Mouse (Mus musculus) G1E-ER4 (cell line): ENCODE measurements around the gene Slc33a1. TPM values are rescaled to one million over a fixed set of nuclear protein-coding genes. Genes with fewer than 3 reads are reported as not detected.

Source experiments
- GATA1 ChIP-seq: IDR thresholded peaks from one replicate; pipeline ENCODE4 v1.8.0; 2012; ENCODE audit warnings: low read length, inconsistent platforms
- polyA plus RNA-seq: library from polyadenylated mRNA; stranded (reverse); fragments of >175 nt; gene quantifications from 2 replicates; pipeline ENCODE4 v1.2.3, GENCODE M21; 2012

Slc33a1 gene
- polyA plus RNA-seq, 1 experiment: 22.1 TPM

- TF ChIP-seq GATA1: no peak
These were observed 54.3 kb downstream of the Slc33a1 start for GRCm38 (mm10) chr3:63910301-63910700.

GRCm38 (mm10) chr3:63905241-63905640, 59.3 kb downstream of the Slc33a1 start:
- no peak for TF ChIP-seq GATA1

GRCm38 (mm10) chr3:63904157-63904556, 60.4 kb downstream of the Slc33a1 start:
- TF ChIP-seq GATA1: no peak

GRCm38 (mm10) chr3:63900021-63900571, 64.5 kb downstream of the Slc33a1 start:
- TF ChIP-seq GATA1: no peak

GRCm38 (mm10) chr3:63899309-63899695, 65.3 kb downstream of the Slc33a1 start, which contains the start of gene Plch1:
TSS of gene Plch1 (minus strand) at chr3:63899472.
- no peak for TF ChIP-seq GATA1

GRCm38 (mm10) chr3:63898581-63899308, 65.8 kb downstream of the Slc33a1 start:
- no peak for TF ChIP-seq GATA1

- TF ChIP-seq GATA1: no peak
These were observed 67.4 kb downstream of the Slc33a1 start for GRCm38 (mm10) chr3:63897177-63897576.

GRCm38 (mm10) chr3:63896303-63896702, 68.3 kb downstream of the Slc33a1 start:
- no peak for TF ChIP-seq GATA1

- TF ChIP-seq GATA1: no peak
These were observed 68.8 kb downstream of the Slc33a1 start for GRCm38 (mm10) chr3:63895786-63896185.

GRCm38 (mm10) chr3:63893677-63894076, 70.9 kb downstream of the Slc33a1 start:
- no peak for TF ChIP-seq GATA1

GRCm38 (mm10) chr3:63892154-63892553, 72.4 kb downstream of the Slc33a1 start:
- no peak for TF ChIP-seq GATA1

Other genes starting within 250 kb of the Slc33a1 start
- not detected in 2 replicates for gene Plch1, start 65.3 kb downstream of the Slc33a1 start, polyA plus RNA-seq
- 5.4 and 8.1 TPM in 2 replicates for gene E130311K13Rik, start 35.3 kb downstream of the Slc33a1 start, polyA plus RNA-seq
- 3.3 and 3.6 TPM in 2 replicates for gene Gmps, start 11.3 kb upstream of the Slc33a1 start, polyA plus RNA-seq
- not detected in 2 replicates for gene Vmn2r1, start 116.8 kb upstream of the Slc33a1 start, polyA plus RNA-seq
- not detected in 2 replicates for gene Vmn2r2, start 177.2 kb upstream of the Slc33a1 start, polyA plus RNA-seq